Mouse (Mus musculus): ENCODE results near the gene H2afv.

GRCm38 (mm10) chr11:6479231-6479630, 35.0 kb upstream of the H2afv start:
- TF ChIP-seq USF1 (IDR thresholded peaks at IDR 0.05; ENCODE audit: low read depth, low read length) (no peak), RAD21 (IDR thresholded peaks at IDR 0.05; ENCODE audit: low read depth, low read length) (no peak), CTCF (conservative IDR thresholded peaks at IDR 0.05 in 1 of 2, IDR thresholded peaks at IDR 0.05 in 1 of 2; ENCODE audit: low read depth in 2 of 2, low read length in 2 of 2) (no peak), POLR2A (IDR thresholded peaks at IDR 0.05; ENCODE audit: low read depth, low read length) (no peak), ZNF384 (IDR thresholded peaks at IDR 0.05; ENCODE audit: low read depth, low read length) (no peak), TBP (conservative IDR thresholded peaks at IDR 0.05; ENCODE audit: low read depth, low read length) (no peak), CHD2 (IDR thresholded peaks at IDR 0.05; ENCODE audit: low read length) (no peak), E2F4 (IDR thresholded peaks at IDR 0.05; ENCODE audit: insufficient replicate concordance, low read depth, low read length) (no peak), EP300 (IDR thresholded peaks at IDR 0.05; ENCODE audit: low read length) (no peak), SMC3 (IDR thresholded peaks at IDR 0.05; ENCODE audit: low read depth, low read length) (no peak), ZC3H11A (IDR thresholded peaks at IDR 0.05; ENCODE audit: low read depth, low read length) (no peak), UBTF (IDR thresholded peaks at IDR 0.05; ENCODE audit: low read depth, low read length) (no peak), ETS1 (conservative IDR thresholded peaks at IDR 0.05; ENCODE audit: low read depth, low read length) (no peak), MYC (IDR thresholded peaks at IDR 0.05; ENCODE audit: low read depth, low read length) (no peak)

All from CH12.LX (cell line).